Mouse (Mus musculus): Measurements from ENCODE around the gene Rasgrp1.

DNA sequence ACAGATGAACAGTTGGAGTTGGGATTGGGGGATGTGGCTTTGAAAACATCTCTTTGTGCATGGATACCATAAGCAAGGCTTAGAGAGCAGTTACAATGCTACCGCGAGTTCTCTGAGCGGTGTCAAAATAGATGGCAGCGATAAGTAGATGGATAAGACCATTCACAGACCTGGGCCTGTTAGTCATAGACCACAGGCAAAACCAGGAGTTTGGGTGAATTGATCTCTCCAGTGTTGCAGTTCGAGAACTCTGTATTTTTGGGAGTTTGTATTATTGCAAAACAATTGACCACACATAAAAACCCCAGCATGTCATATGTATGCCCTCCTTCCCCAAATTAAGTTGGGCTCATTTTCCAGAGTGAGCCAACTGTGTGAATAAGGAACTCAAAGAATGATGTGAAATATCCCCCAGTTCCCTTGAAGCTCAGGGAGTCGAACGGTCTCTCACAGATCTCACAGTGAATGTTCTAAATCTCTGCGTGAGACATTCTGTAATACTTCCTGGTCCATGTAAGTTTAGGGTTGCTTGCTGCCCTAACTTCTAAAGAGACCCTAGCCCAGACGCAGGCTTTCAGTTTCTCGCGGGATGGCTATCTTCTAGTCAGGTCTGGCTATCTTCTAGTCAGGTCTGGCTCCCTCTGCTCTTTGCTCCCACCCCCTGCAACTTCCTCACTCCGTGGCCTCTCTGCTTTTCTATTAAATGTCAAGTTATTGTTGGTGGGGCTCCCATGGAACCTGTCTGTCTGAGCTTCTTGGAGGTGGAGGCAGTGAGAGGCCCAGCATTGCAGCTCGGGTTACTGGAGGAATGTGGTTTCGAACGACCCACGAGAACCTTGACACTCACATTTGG is 43.0 kb downstream of the Rasgrp1 start:
- TF ChIP-seq CTCF (IDR thresholded peaks at IDR 0.05; ENCODE audit: borderline replicate concordance, extremely low read depth, insufficient read depth, insufficient read length) (no peak), POLR2A (IDR thresholded peaks at IDR 0.05; ENCODE audit: borderline replicate concordance, extremely low read depth, insufficient read depth, insufficient read length, poor library complexity, severe bottlenecking) (no peak)

Data from brain, embryonic 14.5 days (tissue).